Mouse (Mus musculus) kidney, adult 18-20 months (tissue): Measurements from ENCODE around the gene Pkp4.

Experiments used
- DNase-seq: peaks from one replicate; pipeline ENCODE4 v3.0.0; 2021

Pkp4 gene

GRCm38 (mm10) chr2:59160605-59160963 is at the start of gene Pkp4, which contains the start of gene Ccdc148:
Gene Pkp4, plus strand, starts transcription at chr2:59160850.
Gene Ccdc148, minus strand, starts transcription at chr2:59160683.
- peak; percentile 93 for DNase-seq

- no peak for DNase-seq
These were observed 31.6 kb upstream of the Pkp4 start for GRCm38 (mm10) chr2:59129023-59129422.

DNA sequence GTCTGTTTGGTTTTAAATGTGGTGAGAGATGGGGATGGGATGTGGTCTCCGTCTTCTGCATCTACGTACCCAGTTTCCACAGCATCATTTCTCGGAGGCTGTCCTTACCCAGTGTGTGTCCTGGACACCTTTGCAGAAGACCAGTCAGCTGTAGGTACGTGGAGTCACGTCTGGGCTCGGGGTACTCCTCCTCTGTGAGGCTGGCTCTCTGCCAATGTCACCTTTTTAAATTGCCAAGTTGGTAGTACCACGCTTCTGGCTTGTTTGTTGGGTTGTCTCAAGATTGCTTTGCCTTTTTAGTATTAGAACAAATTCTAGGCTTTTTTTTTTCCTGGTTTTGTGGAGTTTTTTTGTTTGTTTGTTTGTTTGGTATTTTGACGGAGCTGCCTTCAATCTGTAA is 30.8 kb upstream of the Pkp4 start:
- no peak for DNase-seq

DNA sequence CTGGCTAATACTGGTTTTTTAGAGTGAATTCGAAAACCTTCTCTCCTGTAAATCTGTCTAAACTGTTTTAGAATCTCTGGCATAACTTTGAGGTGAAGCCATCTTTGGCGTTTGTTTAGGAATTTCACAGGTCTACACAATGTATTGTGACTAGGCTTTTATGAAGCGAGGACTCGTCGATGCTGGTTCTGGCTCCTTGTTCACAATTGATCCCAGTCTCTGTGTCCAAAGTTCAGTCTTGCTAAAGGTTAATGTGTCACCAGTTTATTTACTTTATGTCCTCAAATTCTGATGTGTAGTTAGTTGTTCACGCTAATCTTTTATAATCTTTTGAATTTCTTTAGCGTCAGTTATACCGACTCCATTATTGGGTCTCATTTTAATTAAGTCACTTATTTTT is 29.6 kb upstream of the Pkp4 start:
- no peak for DNase-seq

DNA sequence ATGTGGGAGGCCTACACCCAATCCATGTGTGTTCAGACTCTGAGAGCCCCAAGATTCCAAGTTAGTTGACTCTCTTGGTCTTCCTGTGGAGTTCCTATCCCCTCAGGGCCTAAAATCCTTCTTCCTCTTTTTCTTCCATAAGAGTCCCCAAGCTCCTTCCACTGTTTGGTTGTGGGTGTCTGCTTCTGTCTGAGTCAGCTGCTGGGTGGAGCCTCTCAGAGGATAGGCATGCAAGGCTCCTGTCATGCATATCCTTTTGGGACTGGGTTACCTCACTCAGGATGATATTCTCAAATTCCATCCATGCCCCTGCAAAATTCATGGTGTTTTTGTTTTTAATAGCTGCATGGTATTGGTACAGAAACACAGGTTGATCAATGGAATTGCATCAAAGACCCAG is 5.2 kb upstream of the Pkp4 start:
- no peak for DNase-seq

DNA sequence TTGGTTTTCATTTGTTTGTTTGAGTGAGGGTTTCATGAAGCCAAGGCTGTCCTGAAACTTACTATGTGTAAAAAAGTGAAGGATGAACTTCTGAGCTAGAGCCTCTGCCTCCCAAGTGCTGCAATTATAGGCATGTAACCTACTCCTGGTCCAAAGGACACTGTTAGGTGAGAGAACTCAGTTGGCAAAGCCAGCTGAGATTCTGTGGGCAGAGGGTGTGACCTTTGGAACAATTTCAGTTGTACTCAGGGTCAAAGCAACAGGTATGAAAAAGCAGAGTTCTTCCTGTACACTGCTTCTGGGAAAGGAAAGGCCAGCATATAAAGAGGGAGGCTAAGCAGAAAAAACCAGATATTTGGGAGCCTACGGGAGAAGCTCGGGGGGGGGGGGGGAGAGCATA is 2.5 kb upstream of the Pkp4 start:
- peak; percentile 56 for DNase-seq

GRCm38 (mm10) chr2:59159961-59160604 is 567 bp upstream of the Pkp4 start:
- DNase-seq, result peak; percentile 58

DNA sequence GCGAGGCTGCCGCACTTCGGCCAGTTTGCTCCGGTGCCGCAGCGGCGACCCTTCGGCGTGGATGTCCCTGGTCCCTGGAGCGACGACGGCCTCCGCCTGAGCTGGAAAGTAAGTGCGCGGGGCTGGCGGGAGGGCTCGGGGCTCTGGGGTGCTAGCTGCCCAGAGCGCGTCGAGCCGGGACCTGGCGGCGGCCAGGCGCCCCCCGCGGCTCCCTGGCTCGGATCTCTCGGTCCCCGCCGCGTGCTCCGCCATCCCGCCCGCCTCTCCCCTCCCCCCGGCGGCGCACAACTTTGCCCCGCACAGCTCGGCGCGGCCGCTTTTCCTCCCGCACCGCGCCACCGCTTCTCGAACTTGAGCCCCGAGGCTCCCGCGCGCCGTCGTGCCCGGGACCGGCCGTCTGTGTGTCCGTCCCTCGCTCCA is 381 bp downstream of the Pkp4 start:
- DNase-seq, result no peak

GRCm38 (mm10) chr2:59161441-59162284 is 1.0 kb downstream of the Pkp4 start:
- peak; percentile 86 for DNase-seq

- DNase-seq, result no peak
These were observed 1.6 kb downstream of the Pkp4 start for GRCm38 (mm10) chr2:59162285-59162600.

- no peak for DNase-seq
These were observed 6.3 kb downstream of the Pkp4 start for GRCm38 (mm10) chr2:59166976-59167375.

GRCm38 (mm10) chr2:59167830-59168229 is 7.2 kb downstream of the Pkp4 start:
- no peak for DNase-seq

GRCm38 (mm10) chr2:59169572-59170207 is 9.0 kb downstream of the Pkp4 start:
- DNase-seq, result no peak

- DNase-seq, result no peak
These were observed 9.5 kb downstream of the Pkp4 start for GRCm38 (mm10) chr2:59170208-59170589.

DNA sequence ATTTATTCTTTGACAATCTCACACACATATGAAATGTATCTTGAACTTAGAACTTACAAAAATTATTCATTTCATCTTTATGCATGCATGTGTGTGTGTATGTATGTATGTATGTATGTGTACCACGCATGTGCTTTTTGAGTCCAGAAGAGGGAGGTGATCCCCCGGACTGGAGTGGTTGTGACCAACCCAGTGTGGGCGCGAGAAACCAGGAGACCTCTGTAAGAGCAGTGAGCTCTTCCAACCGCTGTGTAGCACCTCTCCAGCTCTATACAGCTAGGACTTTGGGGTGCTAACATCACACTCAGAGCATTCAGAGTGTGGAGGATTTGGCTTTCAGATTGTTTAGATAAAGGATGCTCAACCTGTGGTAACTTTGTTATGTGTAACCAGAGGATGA is 9.9 kb downstream of the Pkp4 start:
- no peak for DNase-seq

DNA sequence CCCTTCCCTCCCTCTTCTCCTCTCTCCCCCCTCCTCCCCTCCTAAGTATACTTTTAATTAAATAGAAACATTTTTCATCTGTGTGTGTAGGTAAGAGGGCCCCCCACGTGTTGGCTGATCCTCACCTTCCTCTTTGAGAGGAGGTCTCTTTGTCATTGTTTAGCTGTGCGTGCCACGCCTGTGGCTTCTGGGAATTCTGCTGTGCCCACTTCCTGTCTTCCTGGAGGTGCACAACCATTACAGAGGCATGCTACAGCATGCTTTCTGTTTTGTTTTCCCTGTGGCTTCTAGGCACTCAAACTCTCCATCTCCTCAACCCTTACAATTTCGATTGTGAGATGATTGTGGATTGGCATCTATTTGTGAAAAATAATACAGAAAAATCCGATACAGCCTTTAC is 10.9 kb downstream of the Pkp4 start:
- DNase-seq, result no peak

DNA sequence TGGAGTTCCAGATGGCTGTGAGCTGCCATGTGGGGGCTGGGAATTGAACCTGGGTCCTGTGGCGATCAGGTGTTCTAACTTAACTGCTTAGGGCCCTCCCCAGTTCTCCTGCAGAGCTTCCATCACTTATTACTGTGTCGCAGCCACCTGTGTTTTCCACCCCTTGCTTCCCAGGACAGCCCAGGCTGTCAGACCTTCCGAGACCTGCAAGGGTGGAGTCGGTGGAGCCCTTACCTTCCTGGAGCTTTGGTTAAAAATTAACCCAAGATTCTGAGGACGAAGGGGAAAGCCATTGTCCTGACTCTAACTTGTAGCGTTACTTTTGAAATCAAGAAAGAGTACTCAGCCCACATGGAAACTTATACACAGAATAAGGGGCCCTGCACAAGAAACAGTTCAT is 15.3 kb downstream of the Pkp4 start:
- DNase-seq, result peak; percentile 45

DNA sequence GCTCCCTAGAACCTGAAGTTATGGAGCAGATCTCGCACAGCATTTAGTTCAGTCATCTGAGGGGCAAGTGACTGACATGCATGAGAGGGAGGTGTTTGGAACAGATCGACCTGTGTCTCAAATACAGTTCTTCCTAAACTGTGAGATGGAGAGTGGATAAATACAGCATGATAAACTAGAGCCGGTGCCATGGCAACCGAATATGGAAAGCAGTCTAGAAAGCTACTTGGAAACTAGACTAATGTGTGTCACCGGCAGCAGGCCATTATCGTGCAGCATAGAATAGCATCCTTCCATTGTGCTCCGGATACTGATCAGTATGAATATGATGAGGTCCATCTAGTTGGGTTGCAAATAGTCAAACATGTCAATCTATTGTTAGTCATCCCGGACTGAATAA is 17.5 kb downstream of the Pkp4 start:
- DNase-seq, result peak; percentile 2

DNA sequence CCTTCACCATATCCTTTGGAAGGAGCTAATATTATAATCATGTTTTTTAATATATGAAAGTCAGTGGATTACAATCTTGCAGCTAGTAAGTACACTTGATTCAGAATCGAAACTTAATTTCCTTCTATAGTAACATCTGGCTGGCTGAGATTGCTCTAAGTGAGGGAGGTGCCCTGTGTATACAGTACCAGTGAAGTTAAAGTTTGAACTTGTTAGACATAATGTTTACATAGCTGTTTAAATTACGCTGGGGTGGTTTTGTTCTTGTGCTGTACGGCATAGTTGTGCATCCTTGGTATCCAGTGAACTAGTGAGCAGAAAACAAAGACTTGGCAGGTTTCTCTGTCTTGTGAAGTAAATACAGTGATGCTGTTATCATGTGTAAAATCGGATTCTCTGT is 18.3 kb downstream of the Pkp4 start:
- no peak for DNase-seq

DNA sequence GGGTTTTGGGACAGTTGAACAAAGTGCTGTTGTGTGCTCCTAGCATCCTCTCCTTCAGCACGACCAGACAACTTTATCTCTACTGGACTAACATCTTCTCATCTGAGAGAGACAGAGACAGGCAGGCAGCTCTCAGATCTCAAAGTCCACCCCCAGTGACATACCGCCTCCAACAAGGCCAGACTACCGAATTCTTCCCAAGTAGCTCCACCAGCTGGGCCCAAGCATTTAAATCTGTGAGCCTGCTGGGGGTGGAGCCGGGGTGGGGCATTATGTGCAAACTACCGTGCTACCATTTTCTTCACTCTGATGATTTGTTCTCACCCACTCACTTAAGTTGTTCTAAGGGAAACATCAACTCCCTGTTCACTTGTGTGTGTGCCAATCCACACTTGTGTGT is 18.8 kb downstream of the Pkp4 start:
- DNase-seq, result peak; percentile 14

DNA sequence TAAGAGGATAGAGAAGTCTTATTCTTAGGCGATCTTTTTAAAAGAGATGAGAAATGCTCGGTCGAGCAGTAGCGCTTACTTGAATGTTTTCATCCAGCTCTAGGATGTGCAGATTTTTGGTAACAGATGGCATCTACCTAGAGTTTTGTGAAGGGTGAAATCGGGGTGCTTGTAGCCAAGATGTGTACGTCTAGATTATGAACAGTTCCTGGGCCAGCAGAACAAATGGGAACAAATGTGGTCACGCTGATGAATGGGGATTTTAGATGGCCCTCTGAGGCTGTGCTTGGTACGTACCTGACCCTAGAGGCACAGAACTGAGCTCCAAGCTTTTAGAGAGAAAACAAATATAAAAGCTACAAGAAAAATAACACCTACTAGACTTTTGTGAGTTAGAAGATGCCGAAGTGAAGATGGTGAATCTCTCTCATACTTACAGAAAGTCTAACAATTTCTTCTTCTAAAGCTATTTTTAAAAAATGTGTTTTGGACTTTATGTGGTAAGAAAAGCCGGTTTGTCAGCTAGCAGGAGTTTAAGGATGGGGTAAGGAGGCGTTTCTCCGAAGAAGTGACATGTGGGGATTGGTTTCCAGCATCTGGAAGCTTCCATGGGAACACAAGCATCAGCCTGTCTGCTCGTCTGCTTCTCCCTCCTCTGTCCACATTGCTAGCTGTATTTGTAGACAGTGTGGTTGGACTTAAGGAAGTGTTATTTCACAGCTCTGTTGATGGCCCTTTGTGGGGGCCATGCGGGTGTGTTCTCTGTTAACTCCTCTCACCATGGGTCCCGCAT is 20.9 kb downstream of the Pkp4 start:
- peak; percentile 3 for DNase-seq

DNA sequence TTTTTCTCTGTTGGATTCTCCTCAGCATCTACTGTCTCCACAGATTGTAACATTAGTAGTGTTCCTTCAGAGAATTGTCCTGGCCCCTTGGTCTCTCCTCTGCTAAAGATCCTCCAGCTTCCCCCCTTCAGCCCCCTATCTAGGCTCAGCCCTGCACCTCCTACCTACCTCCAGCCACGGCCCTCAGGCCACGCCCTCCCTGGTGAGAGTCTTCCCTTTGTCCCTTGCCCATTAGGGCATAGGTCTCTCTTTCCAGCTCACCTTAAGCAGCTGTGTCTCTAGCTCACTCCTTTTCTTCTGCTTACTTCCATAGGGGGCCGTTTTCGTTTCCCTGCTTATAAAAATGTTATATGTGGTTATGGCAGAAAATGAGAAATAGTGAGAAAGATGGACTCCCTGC is 22.9 kb downstream of the Pkp4 start:
- DNase-seq, result no peak
